Mouse (Mus musculus): ENCODE data around the gene Ms4a6d.
"Not testable (repeated sequence)": the region's sequence is repeated elsewhere in the genome, so short reads cannot be mapped to it uniquely, and the experiment has no call there.

Gene Ms4a6d

DNA sequence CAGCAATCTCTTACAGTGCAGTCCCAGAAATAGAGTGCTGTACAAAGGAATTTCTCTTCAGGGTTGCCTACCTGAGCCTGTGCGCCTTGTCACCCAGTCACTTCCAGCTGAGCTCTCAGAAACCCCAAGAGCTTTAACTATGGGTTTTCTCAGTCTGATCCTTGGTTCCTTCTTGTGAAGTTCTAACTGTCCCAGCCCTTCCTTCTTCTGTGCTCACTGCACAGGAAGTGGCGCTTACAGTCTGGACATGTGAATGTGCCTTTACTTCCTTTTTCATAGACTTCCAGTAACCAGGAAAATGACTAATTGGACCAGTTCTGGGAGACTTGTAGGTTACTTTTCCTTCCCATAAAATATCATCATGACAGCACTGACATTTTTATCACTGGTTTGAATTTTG is at the start of gene Ms4a6d:
Gene Ms4a6d, minus strand, starts transcription at position 247 of the 400 bp plus-strand sequence.
- no peak for DNase-seq

DNA sequence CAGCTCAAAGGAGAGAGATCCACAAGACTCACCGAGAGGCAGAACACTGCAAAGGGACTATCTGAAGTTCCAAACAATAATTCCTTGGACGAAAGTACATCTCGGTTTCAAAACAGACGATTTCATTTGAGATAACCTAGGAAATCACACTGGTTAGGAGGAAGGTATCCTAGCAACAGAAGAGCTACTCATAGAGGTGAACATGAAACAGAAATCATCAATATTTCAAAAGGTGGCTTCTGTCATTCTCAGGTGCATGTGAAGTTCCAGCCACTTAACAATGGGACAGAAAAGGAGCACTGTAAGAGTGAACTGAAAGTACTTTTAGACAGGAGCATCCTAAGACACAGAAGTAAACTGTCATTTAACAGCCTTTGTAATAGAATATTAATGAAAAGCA is 44.9 kb upstream of the Ms4a6d start:
- DNase-seq, result no peak

DNA sequence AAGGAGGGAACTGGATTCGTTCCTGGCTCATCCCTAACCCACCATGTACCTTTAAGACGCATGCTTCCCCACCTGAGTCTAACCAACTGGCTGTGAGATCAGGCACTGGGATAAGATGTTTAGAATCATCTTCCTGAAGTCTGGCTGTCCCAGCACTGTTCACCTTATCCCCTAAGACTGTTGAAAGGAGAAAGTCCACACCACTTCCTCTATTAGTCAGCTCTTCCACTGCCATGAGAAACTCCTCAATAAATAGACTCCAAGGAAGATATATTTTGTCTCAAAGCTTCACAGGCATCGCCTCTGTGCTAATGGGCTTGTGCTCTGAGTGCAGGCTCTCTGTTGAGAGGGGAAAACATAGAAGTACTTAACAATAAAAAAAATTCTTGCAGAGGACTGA is 41.5 kb upstream of the Ms4a6d start:
- no peak for DNase-seq

DNA sequence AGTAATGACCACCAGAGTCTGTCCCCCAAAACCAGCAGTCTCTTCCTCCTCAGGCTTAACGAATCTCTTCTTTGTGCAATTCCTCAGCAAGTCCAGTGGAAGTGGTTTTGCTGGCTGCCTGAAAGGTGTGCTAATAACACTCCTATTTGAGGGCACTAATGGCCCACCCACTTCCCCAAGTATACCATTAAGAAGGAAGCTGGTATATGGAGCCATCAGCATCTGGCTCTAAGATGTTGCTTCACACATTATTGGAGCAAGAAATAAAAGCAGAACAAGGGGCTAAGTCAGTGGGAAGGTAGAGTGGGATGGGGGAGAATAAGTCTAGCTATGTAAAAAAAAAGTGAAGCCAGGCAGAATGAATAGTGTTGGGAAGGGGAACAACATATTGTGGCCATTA is 36.1 kb upstream of the Ms4a6d start, which contains the start of gene Ms4a3:
Gene Ms4a3, minus strand, starts transcription at position 120 of the 400 bp plus-strand sequence.
- no peak for DNase-seq

DNA sequence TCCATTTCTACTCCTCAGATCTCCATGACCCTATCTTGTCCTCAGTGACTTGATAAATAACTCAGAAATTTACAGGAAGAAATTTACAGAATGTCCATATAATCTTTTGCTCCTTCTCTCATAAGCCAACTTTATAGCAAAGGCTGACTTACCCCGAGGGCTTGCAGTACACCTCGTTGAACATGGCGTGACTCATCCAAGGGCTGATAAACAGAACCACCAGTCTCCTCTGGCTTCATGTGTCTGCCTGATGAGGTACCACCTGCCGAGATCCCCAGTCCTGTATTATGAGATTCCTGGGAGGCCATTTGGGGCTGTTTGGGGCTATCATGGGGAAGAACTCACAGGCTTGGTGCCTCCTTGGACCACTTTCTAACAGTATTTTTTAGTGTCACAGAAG is 34.4 kb upstream of the Ms4a6d start:
- no peak for DNase-seq

DNA sequence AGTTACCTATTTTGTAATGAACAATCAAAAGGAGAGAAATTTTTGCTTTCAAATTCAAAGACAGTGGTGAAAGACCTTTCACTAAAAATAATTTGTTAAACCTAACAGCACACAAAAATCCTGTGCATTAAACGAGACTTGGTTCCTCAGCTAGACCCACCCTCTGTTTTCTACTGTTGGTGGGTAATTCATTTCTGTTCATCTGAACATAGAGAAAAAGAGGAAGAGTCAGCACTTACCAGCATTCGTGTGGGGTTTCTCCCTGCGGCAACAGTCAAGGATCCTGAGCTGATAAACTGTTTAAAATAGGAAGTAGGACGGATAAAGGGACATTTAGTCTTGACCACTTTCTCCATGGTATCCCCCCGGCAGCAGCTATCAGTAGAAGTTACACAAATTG is 30.9 kb upstream of the Ms4a6d start:
- DNase-seq, result no peak

DNA sequence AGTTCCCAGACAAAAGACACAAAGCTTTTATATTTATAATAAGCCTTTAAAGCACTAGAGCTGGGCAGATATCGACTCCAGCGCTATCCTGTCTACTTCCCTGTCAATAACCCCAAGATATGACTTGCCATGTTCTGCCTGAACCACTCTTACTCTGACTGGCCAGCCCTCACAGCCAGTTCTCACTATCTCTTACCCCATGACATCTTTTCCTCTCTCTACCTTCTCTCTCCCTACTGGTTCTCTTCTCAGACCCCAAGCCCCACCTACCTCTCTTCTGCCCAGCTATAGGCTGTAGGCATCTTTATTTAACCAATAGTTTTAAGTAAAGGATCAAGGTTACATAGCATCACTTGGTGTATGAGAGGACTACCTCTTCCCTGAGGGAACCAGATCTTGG is 29.7 kb upstream of the Ms4a6d start:
- DNase-seq, result no peak

DNA sequence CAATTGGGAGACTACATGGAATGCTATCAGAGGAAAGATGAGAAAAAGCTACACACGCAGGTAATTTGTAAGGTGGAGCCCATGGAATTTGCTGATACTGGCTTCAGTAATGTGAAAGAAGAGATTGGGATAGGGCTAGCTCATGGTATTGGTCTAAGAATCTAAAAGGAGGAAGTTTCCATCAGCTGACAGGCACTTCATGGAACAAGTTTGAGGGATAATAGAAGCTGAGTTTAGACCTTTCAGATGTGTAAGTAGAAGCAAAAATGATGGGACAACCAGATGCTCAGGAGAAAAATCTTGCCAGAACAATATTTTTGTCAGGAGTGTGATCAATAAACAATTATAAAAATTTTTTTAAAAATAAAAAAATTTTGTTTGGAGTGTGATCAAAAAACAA is 29.1 kb upstream of the Ms4a6d start:
- no peak for DNase-seq

DNA sequence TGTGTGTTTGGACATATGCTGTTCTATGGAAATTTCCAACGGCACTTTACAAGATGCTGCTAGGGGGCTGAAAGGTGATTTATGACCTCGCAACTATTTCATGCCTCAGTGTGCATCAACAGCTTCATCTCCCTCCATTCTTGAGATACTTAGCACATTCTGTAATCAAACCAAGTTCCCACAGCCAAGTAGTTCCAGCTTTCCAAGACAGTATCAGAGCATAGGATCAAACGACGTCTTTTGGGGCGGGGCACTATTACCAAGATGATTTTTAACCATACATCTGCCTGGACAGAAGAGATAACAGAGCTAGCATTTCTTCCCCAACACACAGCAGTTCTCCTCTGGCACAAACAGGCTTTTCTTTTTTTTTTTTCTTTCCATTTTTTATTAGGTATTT is 20.6 kb upstream of the Ms4a6d start:
- DNase-seq, result no peak

DNA sequence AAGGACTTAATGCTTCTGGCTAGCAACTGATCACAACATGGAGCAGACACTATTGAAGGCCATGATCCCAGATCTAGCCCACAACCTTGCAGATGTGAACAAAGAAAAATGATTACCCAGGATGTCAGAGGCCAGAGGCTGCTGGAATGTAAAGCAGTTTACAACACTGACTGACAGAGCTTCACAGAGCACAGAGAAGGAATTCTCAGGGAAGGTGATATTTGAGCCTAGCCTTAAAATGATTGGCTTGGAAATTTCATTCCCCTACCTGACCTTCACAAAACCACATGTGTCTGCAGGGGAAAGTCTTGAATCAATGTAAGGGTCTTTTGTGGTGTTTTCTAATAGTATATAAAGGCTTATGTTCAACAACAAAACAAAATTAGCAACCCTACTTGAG is 20.2 kb upstream of the Ms4a6d start:
- DNase-seq, result no peak

DNA sequence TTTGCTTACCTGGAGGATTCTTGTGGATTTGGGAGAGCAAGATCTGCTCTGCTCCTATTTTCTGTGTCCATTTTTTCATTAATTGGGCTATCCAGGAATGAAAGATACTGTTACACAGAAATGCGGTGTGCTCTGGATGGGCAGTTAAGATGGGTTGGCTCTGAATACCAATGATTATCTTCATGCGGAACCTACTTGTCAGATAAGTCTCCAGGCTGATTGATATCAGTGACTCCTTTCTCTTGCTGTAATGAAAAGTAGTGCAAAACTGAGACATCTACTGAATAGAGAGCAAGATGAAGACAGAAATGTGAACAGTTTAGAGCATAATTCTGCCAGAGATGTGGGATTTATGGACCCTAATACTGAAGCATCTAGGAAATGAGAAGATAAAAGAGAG is 18.9 kb upstream of the Ms4a6d start, which contains the start of gene Ms4a2:
Gene Ms4a2, minus strand, starts transcription at position 169 of the 400 bp plus-strand sequence.
- DNase-seq, result no peak

DNA sequence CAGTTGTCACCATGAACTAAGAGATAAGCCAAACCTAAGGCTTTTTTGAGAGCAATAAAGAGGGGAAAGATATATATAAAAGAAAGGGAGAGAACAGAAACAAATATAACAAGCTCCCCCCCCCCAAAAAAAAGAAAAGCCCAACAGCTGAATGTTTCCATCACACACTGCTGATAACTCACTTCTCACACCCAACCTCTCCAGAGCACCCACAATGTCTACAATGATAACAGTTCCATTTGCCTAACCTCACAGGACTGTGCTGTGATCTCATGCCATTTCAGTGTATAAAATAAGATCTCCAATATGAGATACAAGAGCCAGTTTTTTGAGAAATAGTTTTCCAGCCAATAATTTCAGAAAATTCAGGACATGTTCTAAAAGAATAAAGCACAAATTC is 13.3 kb upstream of the Ms4a6d start:
- DNase-seq, result no peak

DNA sequence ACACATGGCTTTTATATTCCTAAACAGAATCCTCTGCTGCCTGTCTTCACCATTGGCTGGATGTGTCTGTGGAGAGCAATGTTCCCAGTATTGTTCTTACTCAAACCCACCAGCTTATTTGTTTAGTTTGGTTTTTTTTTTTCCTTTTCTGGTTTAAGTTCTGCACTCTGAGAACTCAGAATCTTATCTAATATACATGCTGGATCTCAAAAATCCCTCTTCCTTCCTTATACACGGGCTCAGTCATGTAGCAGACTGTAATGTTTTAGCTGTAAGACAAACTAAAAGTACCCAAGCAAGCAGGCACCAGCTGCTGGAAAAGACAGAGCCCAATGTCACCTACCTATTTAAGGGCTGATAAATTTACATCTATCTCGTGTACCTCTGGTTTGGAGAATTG is 10.2 kb upstream of the Ms4a6d start:
- no peak for DNase-seq

DNA sequence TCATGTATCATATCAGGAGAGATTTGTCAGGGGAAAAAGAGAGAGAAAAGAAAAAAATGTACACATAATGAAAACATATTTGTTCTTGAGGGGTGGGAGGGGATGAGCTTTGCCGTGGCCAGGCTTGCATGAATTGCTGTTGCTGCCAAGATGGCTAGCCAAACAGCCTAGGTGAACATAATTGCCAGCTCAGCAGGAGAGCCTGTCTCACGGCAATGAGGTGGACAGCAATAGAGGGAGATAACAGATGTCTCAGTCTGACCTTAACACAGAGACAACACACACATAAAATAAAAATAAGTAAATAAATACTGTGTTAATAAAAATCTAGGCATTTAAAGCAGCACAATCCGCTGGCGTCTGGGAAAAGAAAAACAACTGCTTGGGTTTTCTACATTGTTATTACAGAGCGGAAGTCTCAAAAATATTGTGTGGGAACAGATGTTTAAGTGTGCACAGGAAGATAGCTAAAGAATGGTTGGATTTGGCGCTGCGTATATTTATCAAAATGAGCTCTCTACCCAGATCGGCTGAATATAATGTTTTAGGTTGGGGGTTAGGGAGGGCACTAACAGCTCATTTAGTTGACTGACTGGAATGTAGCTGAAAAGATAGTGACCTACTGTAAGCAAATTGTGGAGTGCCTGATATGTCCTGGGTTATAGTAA is 9.3 kb upstream of the Ms4a6d start:
- no peak for DNase-seq

DNA sequence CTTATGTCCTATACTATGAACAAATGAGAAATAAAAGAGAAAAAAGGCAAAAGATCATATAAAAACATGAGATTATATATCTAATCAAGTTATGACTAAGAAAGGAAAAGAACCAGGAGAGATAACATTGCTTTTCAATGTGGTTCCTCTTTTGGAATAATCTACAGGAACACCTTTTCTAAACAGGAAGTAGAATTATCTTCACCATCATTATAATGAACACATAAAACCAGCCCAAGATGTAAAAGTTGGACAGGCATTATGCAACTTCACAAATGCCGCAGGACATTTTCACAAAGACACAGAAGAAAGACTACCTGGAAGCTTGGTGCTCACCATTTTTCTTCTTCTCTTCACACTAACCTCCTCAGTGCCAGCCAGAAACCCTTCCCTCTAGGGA is 8.4 kb upstream of the Ms4a6d start:
- DNase-seq, result no peak

DNA sequence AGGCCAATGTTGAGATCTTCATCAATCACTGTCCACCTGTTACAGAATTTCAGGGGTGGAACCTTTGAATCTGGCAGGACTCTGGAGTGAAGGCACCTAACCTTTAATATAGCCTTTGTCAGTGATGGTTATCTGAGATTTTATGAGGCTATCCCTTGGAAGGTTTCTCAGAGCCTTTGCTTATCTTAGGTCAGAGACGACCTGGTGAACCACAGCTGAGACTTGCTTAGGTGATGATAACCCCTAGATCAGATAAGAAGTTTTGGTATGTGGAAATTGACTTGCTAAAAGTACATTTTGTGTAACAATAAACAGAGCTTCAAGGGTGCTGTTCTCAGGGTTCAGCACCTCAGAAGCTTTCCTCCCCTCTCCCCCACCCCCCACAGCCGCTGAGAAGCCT is 7.6 kb upstream of the Ms4a6d start:
- DNase-seq, result no peak

DNA sequence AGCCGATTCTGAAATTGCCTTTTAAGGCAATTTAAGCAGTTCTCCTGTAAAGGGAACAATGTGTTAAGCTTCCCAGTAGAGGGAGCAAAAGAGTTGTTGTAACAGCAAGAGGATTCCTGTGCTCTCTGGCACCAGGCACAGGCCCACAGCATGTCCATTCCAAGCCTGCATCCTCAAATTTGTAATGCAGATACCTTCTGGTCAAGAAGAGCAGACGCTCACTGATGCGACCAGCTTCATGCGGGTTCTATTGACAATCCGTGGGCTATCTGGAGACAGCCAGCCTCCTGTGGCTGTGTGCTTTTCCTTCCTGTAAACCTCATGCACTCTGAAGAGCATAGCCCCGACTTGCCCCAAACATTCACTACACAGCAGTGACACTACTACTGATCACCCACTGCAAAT is 6.9 kb upstream of the Ms4a6d start:
- peak; percentile 35 for DNase-seq

DNA sequence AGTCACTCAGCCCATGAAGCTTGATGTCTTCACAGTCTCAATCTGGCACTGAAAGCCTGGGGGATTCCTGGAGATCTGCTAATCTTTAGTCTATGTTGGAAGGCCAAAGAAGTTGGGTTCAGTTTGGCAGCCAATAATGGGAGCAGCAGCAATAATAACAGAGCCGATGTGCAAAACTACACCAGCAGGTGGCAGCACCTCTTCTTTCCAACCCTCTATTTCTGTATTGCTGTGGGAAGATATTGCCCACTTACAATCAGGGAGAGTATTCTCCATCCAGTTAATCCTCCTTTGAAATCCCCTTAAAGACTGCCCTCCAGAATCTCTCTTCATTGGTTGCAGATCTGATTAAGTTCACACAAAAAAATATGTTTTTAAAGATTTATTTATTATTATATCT is 3.5 kb upstream of the Ms4a6d start:
- DNase-seq, result no peak

DNA sequence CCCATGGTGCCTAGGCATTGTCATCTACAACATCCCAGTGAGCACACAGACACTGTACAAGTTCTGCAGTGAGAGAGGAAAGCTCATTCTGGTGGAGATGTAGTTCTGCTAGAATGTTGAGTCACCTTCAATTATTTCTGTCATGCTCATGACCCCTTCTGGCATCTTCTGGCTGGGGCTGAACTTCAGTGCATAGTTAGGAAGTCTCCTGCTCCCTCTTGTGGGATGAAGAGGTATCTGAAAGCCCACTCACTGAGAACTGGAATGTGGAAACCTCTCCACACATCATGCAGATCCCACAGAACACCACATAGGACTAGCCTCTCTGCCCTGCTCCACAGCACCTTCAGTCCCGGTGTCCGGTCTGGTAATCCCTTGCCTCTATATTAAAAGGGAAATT is 2.6 kb downstream of the Ms4a6d start:
- DNase-seq, result peak; percentile 60

DNA sequence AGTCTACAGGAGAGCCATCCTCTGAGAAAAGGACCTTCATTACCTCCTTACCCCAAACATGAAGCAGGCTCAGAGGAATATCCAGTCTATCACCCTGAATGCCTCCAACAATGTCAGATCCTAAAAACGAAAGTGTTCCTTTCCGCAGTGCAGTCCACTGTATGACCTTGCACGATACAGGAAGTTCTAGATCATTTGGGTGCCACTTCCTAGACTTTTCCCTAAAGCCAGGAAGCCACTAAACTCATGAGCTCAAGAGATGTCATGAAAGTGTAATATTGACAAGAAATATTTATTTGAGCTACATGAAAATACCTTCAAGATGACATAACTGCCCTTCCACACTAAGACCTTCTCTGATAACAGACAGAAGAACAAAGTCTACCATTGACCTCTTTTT is 3.3 kb downstream of the Ms4a6d start:
- DNase-seq, result no peak

DNA sequence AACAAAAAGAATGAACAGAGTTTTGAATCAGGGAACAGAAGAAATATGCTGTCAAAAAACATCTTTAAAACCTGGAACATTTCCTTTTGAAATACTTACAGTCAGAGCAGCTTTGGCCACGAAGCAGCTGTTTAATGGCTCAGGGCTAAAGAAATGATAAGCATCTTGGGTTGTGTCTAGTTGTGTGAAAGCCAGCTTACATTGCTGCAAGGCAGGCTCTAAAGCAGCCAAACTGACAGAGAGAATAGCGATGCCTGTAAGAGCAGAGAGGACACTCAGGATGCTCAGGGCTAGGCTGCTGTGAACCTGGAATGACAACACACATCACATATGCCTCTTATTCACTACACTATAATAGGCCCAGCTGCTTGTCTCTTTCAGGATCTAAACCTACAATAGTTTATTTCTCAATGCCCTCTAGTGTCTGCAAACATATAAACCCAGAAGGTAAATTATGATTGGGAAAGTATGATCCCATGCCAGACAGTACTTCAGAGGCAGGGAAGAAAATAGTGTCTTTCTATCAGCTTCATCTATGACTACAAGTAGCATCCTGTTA is 14.7 kb downstream of the Ms4a6d start:
- no peak for DNase-seq

DNA sequence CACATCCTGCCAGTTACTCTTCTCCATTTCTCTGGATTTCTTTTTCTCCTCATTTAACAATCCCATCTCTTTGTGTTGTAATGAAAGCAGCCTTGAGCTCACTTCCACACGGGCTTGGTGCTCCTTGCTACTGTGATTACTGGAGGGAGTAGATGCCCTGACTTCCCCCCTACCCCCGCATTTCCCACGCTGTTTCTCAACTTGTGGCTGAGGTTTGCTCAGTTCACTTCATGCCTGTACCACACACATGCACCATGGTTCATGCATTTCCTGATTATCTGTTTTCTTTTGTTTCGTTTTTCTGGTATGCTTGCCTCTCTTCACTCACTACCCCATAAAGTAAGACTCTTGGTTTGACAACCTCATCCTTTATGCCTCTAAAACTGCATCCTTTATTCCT is 15.4 kb downstream of the Ms4a6d start:
- no peak for DNase-seq

DNA sequence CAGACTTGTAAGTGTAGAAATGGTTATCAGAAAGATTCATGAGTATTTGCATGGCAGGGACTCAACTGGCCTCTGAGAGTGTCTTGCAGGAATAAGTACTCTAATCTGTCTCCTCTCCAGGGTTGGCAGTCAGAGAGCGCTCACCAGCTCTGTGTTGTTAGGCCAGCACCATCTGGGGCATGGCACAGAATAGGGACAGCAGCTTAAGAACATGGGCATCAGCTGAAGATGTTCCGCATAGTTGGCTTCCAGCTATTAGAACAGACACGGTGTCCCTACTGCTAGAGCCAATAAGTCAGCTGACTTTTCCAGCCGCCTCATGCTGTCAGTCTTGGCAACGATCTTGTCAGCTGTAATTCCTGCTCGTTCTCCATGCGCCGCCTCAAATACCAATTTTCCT is 29.7 kb downstream of the Ms4a6d start:
- peak; percentile 3 for DNase-seq

DNA sequence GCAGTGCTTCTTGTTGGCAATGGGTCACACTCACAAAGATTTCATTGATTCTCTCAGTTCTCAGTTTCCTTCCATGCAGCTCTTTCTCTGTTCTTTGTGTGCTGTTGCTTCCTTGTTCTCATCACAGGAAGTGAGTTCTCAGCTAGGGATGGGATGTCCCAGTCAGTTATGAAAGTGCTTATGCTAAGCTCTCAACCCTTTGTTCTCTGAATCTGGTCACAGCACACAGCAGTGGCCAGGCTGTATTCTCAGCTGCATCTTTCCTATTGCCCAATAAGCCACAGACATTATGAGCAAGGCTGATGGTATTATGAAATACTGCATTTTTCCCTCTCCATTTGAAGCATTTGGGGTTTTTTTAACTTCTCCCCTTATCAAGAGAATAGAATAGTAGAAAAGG is 45.1 kb downstream of the Ms4a6d start:
- not testable (repeated sequence) for DNase-seq

DNA sequence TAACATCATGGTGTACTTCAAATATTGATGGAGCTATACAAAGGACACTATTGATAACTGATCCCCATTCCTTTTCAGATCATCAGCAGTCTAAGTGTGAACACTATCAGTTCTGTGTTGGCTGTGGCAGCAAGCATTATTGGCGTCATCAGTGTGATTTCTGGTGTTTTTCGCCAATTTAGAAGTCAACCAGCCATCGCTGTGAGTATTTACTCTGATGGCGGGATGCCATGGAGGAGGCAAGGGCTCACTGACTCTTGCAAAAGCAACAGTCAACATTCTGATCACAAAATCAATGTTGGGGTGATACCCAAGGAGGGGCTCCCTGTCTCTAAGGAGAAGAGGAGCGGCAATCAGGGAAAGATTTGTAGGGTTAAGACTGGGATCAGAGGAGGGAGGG is 49.9 kb downstream of the Ms4a6d start:
- DNase-seq, result no peak

Data from layer of hippocampus, adult 9-11 months (tissue).